Mouse (Mus musculus): ENCODE results near the gene Bad. TPM values are rescaled to one million over a fixed set of nuclear protein-coding genes. Genes with fewer than 3 reads are reported as not detected.

Bad gene
- polyA plus RNA-seq, 1 experiment from 2014 or later, result 79.0 TPM

DNA sequence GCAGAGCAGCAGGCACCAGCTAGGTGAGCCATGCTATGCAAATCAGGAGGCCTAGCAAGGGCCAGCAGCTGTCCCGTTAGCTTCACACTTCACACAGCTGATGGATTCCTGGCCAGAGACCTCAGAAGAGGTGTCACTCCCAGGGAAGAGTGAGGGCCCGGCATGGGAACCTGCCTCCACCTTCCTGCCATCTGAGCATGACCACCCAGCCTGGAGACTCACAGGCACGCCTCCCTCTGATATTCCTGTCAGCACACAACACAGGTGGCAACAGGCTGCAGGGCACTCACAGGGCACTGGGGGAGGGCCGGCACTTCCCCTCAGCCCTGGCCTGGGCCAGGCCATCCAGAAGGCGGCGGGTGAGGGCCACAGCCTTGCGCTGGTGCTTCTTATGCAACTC lies 13.8 kb downstream of the Bad start:
- Histone ChIP-seq H3K9me3 (ENCODE audit: control insufficient read depth, low read length) (no peaks in the 10 kb centered on the region), H3K27me3 (ENCODE audit: control insufficient read depth, insufficient read depth, low read length) (no peaks in the 10 kb centered on the region), H3K36me3 (ENCODE audit: control insufficient read depth, insufficient read depth, low read length) (peaks cover 38% of the 10 kb centered on the region), H3K27ac (replicated peaks) (no peak overlapping the region), H3K9ac (ENCODE audit: low read length) (peak overlapping the region; percentile 31; the same call in 1 of the 2 replicates), H3K4me3 (ENCODE audit: low read depth, low read length) (no peak overlapping the region), H3K4me1 (replicated peaks; ENCODE audit: control insufficient read depth, insufficient read depth) (peaks cover 6% of the 10 kb centered on the region; the same call in 1 of the 2 replicates), H3K4me2 (replicated peaks; ENCODE audit: low read depth) (no peak overlapping the region)
- 79% methylated on average over 7 of the region's 7 CpGs for WGBS
- DNase-seq (ENCODE audit: low spot score) (no peak), ATAC-seq (ENCODE audit: low FRiP score, low TSS enrichment) (no peak)
- TF ChIP-seq EP300 (optimal IDR thresholded peaks at IDR 0.05) (no peak), CTCF (IDR thresholded peaks at IDR 0.05; ENCODE audit: low read depth) (no peak)

DNA sequence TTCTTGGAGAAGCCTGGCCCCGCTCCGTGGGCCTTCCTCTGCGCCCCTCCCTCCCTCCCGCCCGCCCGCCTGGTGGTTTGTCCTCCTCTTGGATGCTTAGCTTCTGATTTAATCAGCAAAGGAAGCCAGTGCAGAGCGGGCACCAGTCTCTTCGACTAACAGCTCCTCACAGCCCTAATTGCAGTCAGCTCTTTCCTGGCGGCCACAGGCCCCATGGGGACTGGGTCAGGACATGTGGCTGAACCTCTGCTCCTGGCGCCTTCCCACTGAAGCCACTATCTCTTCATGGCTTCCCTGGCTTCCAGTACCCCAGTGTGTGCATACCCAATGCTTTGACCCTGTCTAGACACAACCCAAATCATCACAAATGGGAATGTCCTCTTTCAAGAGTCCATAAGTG lies 14.8 kb downstream of the Bad start:
- Histone ChIP-seq H3K9me3 (ENCODE audit: control insufficient read depth, low read length) (no peaks in the 10 kb centered on the region), H3K9ac (ENCODE audit: low read length) (no peak overlapping the region), H3K4me2 (replicated peaks; ENCODE audit: low read depth) (no peak overlapping the region), H3K27ac (replicated peaks) (no peak overlapping the region), H3K27me3 (ENCODE audit: control insufficient read depth, insufficient read depth, low read length) (no peaks in the 10 kb centered on the region), H3K36me3 (ENCODE audit: control insufficient read depth, insufficient read depth, low read length) (peaks cover 41% of the 10 kb centered on the region), H3K4me1 (replicated peaks; ENCODE audit: control insufficient read depth, insufficient read depth) (peaks cover 6% of the 10 kb centered on the region; the same call in 1 of the 2 replicates), H3K4me3 (ENCODE audit: low read depth, low read length) (no peak overlapping the region)
- no peak for TF ChIP-seq EP300 (optimal IDR thresholded peaks at IDR 0.05)
- no peak for TF ChIP-seq CTCF (IDR thresholded peaks at IDR 0.05; ENCODE audit: low read depth)
- WGBS, result 83% methylated on average over 10 of the region's 10 CpGs
- DNase-seq (ENCODE audit: low spot score), result no peak
- ATAC-seq (ENCODE audit: low FRiP score, low TSS enrichment), result no peak

DNA sequence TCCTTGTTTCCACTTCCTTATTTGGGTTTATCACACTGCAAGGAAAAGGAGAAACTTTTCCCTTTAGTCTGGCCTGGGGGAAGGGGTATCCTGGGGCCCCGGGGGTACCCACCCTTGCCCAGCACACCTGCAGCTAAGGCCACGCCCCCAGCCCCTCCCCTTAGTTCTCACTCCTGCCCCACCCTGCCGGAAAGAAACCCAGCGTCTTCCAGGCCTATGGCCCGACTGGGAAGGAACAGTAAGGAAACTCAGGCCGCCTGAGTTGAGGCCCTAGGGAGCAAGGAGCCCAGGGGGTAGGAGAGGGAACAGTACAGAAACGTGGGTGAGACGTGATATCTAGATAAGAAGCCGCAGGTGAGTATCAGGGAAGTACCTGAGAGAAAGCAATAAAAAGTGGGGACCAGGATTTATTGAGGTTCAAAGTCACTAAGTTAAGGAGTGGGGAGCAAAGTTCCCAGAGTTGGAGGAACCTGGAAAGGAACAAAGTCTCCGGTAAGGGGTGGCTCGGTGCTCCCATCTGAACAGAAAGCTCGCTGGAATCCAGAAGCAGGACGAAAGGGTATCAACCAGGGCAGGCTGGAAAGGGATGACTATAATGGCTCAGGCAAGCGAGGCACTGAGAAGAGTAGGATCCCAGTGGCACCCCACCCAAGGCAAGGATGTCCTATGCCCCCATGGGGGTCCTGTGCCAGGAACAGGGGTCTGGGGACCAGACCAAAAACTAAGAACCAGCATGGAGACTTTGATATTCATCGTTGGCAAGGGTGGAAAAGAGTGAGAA lies 27.0 kb downstream of the Bad start:
- H3K9me3 ChIP-seq (ENCODE audit: control insufficient read depth, low read length), result no peaks in the 10 kb centered on the region
- peak overlapping the region; percentile 82 for H3K9ac ChIP-seq (ENCODE audit: low read length)
- 5% methylated on average over 15 of the region's 15 CpGs for WGBS
- peak overlapping the region; percentile 76 for H3K4me3 ChIP-seq (ENCODE audit: low read depth, low read length)
- peak overlapping the region; percentile 87 for H3K4me2 ChIP-seq (replicated peaks; ENCODE audit: low read depth)
- DNase-seq (ENCODE audit: low spot score) (peak; percentile 86), ATAC-seq (ENCODE audit: low FRiP score, low TSS enrichment) (peak; percentile 30; the same call in 1 of the 2 replicates)
- H3K27ac ChIP-seq (replicated peaks), result peak overlapping the region; percentile 79
- H3K4me1 ChIP-seq (replicated peaks; ENCODE audit: control insufficient read depth, insufficient read depth), result peaks cover 10% of the 10 kb centered on the region
- no peaks in the 10 kb centered on the region for H3K27me3 ChIP-seq (ENCODE audit: control insufficient read depth, insufficient read depth, low read length)
- TF ChIP-seq CTCF (IDR thresholded peaks at IDR 0.05; ENCODE audit: low read depth) (no peak), EP300 (optimal IDR thresholded peaks at IDR 0.05) (no peak)
- H3K36me3 ChIP-seq (ENCODE audit: control insufficient read depth, insufficient read depth, low read length), result peaks cover 24% of the 10 kb centered on the region

DNA sequence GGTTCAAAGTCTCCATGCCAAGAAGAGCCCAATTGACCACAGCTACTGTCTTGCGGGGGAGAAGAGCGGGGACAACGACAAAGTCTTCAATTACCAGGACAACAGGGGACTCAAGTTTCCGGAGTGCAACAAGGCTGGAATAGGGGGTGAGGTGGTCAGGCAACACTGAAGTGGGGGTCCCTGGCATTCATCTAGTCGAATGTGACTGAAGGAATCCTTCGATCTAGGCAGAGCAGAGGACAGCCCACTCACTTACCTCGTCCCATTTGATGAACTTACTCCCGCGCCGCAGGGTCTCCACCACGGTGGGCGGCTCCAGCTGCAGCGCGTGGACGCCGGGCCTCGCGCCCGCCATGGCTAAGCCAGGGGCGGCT lies 27.6 kb downstream of the Bad start:
- Histone ChIP-seq H3K9me3 (ENCODE audit: control insufficient read depth, low read length) (no peaks in the 10 kb centered on the region), H3K4me1 (replicated peaks; ENCODE audit: control insufficient read depth, insufficient read depth) (peaks cover 10% of the 10 kb centered on the region), H3K27me3 (ENCODE audit: control insufficient read depth, insufficient read depth, low read length) (no peaks in the 10 kb centered on the region), H3K27ac (replicated peaks) (peak overlapping the region; percentile 79), H3K4me2 (replicated peaks; ENCODE audit: low read depth) (peak overlapping the region; percentile 87), H3K4me3 (ENCODE audit: low read depth, low read length) (peak overlapping the region; percentile 76), H3K36me3 (ENCODE audit: control insufficient read depth, insufficient read depth, low read length) (peaks cover 21% of the 10 kb centered on the region), H3K9ac (ENCODE audit: low read length) (peak overlapping the region; percentile 82)
- ATAC-seq (ENCODE audit: low FRiP score, low TSS enrichment), result no peak
- no peak for TF ChIP-seq EP300 (optimal IDR thresholded peaks at IDR 0.05)
- TF ChIP-seq CTCF (IDR thresholded peaks at IDR 0.05; ENCODE audit: low read depth), result no peak
- WGBS, result under 1% methylated on average over 20 of the region's 20 CpGs
- no peak for DNase-seq (ENCODE audit: low spot score)

DNA sequence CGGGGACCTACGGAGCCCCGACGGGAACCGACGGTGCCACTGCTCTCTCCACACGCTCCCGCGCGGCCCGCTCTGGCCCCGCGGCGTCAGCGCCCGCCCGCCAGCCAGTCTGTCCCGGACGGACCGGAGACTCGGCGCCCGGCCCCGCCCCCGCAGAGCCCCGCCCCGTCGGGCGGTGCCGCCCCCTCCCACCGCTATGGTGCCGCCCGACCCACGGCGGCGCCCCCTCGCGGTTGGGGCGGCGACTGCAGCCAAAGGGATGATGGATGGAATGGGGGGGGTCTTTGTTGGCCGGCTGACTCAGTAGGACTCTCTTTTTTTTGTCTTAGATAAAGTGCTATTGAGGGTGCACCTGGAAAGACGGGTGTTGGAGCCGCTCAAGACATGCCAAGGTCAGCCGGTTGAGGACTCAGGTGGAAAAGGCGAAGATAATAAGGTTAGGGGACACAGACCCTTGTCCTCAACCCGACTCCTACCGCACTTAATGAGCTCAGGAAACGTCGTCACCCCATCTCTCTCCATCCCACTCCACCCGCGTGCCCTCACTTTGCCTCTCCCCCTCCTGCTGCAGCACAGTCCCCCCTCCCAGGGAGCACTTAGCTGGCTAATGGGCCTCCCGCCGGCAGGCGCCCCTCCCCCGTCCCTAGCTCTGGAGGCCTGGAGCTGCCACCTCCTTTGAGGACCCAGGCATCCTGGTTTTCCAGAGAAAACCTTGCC lies 28.2 kb downstream of the Bad start:
- no peak for TF ChIP-seq EP300 (optimal IDR thresholded peaks at IDR 0.05)
- peak; percentile 80 for TF ChIP-seq CTCF (IDR thresholded peaks at IDR 0.05; ENCODE audit: low read depth)
- Histone ChIP-seq H3K4me3 (ENCODE audit: low read depth, low read length) (peak overlapping the region; percentile 76), H3K36me3 (ENCODE audit: control insufficient read depth, insufficient read depth, low read length) (peaks cover 16% of the 10 kb centered on the region), H3K27me3 (ENCODE audit: control insufficient read depth, insufficient read depth, low read length) (no peaks in the 10 kb centered on the region), H3K9ac (ENCODE audit: low read length) (peak overlapping the region; percentile 82), H3K27ac (replicated peaks) (peak overlapping the region; percentile 79), H3K4me2 (replicated peaks; ENCODE audit: low read depth) (peak overlapping the region; percentile 87), H3K4me1 (replicated peaks; ENCODE audit: control insufficient read depth, insufficient read depth) (peaks cover 10% of the 10 kb centered on the region), H3K9me3 (ENCODE audit: control insufficient read depth, low read length) (no peaks in the 10 kb centered on the region)
- WGBS, result under 1% methylated on average over 52 of the region's 55 CpGs
- peak; percentile 71 for ATAC-seq (ENCODE audit: low FRiP score, low TSS enrichment)
- peak; percentile 89 for DNase-seq (ENCODE audit: low spot score)
